Mouse (Mus musculus) fat pad, adult 2 months (tissue): ENCODE results near the gene Lsm4.

Source experiments
- DNase-seq: peaks from one replicate; pipeline ENCODE4 v3.0.0-alpha.2; 2011; ENCODE audit warnings: low read depth, low spot score; ENCODE audit errors: extremely low read depth

Gene Lsm4

DNA sequence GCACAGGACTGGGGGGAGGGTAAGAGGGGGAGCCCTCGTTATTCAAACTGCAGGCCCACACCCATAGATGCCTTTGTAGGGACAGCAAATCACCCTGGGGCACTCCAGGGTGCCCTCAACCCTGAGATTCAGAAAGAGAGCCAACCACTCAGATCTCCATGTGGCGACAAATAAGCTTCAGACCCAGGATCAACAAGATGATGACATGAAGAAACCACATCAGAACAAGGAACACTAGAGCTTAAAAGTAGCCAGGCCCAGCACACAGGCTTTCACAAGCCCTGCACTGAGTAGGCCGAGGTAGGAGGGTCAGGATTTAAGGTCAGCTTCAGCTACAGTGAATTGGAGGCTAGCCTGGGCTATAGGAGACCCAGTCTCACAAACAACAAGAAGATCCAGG, 24.1 kb upstream of the Lsm4 start:
- DNase-seq, result no peak

DNA sequence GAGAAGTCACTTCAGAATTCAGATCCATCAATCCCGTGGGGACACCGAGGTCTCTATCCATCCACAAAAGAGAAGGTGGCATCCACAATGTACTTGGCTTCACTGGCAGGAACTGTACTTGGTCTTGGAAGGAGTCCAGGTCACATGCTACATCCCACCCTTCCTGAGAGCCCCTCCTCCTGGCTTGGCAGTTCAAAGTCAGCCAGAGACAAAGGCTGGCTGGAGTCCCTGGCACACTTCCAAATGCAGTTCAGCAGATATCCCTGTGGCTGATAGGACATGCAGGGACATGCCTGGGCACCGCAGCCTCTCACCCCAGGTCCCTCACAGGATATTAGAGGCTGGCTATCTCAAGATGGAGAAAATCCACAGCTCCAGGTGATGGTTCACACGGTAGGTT, 23.7 kb upstream of the Lsm4 start:
- peak; percentile 79 for DNase-seq

DNA sequence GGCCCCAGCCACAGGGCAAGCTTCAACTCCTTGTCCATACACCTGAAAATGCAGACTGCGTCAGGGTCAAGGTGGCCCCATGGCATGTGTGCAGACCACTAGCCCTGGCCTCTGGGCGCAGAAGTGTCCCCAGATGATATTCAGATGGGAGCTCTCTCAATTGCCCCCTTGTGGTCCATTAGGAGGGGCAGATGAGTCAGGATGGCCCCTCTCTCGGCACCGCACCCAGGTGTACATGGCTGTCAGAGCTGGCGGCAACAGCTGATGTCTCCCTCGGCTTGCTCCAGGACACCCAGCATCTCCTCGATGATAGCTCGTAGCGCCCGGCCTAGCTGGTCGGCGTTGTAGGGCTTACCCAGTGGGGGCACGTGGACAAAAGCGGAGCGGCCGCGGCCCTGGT, 22.7 kb upstream of the Lsm4 start:
- no peak for DNase-seq

DNA sequence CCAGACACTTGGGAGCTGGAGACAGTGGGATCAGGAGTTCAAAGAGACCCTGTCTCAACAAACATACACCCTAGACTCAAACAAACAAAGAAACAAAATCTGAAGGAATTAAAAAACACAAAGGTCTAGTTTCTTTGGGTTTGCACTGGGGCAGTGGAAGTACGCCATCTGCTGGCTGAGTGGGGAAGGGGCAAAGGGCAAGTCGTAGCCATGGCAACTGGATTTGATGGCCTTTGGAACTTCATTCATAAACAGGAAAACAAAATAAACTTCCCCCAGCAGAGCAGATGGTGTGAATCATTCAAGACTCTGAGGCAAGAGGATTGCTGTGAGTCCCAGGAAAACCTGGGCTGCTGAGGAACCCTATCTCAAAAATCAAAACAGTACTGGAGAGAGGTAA, 19.8 kb upstream of the Lsm4 start:
- no peak for DNase-seq

DNA sequence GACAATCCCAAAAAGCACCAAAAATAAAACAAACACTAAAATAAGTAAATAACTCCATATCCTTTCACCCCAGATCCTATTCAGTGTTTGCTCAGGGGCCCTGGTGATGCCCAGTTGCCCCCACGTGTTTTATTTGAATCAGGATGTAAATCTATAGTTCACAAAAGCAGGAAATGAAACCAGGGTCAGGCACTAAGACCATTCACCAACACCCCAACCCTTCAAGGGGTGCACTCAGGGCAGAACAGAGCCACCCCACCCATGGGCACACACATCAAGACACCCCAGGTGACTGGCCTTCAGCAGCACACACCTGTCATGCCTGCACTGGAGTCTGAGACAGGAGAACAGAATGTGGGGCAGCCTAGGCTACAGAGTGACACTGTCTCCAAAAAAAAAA, 18.9 kb upstream of the Lsm4 start:
- DNase-seq, result no peak

DNA sequence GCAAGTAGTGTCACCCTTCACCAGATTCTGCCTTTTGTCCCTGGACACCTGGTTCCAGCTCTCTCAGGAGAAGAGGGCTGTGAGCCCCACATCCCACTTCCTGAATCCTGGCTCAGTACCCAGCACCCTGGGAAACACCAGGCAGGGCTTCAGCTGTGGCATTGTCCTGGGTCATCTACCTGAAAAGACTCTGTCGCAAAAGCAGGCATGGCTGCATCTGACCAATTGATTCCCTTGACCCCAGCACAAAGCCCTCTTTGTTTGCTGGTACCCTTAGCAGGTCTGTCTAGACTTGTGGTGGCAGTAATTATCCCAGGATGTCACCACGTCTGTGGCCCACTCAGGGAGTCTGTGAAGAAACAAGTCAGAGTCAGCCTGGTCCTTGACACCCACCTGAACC, 17.6 kb upstream of the Lsm4 start:
- no peak for DNase-seq

DNA sequence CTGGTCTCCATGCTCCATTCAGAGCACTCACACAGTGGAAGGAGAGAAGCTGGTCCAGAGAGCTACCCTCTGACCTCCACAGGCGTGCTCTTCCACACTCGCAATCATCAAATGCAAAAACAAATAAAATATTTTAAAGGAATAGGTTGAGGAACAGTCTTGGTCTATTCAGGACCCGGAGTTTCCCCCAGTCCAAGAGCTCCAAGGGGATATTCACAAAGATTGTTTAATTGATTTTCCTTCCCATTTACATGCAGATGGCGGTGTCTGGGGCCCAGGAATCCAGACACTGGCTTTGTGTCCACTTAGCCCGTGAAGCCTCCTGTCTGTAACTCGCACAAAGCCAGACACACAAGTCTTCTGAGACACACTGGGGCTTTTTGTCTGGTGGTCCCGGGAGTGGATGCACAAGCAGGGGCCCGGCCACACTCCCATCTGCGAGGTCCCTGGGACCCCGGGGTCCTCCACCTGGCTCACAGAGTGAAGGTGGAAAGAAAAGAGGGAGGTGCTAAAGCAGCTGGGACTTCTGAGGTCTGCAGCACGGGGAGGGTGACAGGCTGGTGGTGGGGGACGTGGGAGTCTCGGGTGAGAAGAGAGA, 16.8 kb upstream of the Lsm4 start:
- no peak for DNase-seq

DNA sequence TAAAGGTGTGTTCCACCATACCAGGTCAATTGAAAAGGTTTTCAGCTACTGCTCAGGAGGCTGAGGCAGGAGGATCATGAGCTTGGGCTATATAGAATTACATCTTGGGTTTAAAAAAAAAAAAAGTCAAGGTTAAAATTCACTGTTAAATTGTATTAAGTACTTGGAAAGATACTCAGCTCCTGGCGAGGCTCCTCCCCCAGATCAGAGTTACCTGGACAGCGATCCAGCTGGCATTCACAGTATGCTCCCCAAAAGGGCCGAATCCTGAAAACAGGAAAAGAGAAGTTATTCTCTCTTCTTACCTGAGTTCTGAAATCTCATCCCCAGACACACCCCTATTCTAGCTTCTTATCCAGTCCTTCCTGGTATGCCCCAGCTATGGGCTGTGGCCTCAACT, 15.8 kb upstream of the Lsm4 start:
- DNase-seq, result no peak

DNA sequence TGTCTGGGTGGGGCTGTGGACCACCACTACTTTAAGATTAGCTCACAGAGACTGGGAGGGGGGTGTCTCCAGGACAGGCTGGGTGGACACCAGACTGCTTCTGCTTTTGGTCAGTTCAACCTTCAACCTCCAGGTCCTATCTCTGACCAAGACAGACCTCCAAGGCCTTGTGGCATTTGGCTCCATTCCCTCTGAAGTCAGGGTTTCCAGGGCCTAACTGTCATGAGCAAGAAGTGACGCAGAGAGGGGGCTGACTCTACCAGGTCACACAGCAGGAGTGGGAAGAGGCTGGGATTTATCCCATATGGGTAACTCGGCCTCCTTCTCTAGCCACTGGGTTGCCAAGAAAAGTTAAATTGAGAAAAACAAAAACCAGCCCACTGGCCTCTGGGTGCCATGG, 15.3 kb upstream of the Lsm4 start:
- no peak for DNase-seq

DNA sequence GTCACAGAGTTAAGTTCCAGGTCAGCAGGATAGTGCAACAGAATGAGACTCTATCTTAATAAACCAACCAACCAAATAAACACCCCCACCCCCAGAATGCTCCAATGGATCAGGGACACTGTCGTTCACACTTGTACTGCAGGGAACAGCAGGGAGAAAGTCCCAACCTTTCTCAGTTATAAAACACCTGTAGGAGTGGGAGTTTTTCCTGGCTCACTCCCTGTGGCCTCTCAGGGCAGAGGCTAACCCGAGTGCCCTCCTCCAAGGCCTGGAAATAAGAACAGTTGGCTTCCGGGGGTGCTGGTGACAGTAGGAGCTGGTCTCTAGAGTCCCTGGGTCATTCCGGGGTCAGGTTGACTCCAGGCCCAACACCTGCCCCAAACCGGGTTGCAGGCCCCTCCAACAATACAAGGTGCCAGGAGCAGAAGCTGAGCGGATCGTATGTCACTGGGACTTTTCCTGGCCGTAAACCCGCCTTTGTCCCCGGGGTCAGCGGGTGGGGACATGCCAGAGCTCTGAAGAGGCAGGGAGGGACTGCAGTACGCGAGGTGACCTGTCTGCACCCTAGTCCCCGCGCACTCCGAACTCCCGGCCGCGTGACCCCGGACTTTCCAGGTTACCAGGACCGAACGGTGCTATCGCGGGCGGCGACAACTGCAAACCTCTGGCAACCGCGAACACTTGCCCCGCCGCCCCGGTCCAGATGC, 14.0 kb upstream of the Lsm4 start:
- DNase-seq, result no peak

DNA sequence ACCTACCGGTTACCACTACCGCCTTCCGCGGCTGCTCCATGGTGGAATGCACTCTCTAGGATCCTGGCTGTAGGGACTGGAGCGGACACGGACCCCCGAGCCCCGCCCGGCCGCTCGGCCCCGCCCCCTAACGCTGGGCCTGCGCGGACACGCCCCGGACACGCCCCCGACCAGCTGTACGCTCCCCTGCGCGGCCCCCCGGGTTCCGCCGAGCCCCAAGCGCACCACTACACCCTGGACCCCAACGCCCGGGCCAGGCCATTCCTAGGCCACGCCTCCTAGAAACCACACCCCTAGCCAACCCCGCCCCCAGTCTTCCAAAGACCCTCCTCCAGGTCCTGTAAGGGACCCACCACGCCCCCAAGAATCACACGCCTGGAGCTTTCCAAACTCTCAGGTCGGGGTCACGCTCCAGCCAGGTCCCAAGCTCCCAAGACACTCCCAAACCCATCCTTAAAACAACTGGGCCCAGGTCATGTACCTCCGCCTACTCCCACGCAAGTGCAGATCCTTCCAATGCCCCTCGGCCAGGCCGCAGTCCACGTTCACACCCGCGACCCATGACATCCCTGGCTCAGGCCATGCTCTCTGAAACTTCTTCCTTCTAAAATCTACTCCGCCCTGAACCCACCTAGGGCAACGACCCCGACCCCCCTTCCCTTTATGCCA, 13.3 kb upstream of the Lsm4 start:
- no peak for DNase-seq

DNA sequence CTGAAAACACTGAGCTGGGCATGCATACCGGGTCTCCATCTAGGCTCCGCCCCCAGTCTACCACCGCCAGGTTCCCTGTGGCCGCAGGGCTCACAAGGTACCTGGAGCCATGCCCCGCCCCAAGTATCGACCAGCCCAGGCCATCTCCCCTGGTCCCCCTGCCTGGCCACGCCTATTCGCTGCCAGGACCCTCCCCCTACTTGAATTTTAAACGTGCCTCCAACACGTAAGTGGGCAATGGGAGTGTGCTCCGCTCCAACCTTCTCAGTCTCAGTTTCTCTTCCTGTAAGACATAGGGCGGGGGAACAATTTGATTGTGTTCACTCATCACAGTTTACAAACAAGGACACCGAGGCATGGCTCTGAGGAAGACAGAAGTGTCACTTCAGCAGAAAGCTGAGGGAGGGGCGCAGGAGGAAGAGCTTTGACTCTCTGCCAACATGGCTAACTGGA, 12.7 kb upstream of the Lsm4 start, which contains the start of gene Pgpep1:
Pgpep1 (minus strand) TSS at position 116 of the 453 bp plus-strand sequence.
- no peak for DNase-seq

DNA sequence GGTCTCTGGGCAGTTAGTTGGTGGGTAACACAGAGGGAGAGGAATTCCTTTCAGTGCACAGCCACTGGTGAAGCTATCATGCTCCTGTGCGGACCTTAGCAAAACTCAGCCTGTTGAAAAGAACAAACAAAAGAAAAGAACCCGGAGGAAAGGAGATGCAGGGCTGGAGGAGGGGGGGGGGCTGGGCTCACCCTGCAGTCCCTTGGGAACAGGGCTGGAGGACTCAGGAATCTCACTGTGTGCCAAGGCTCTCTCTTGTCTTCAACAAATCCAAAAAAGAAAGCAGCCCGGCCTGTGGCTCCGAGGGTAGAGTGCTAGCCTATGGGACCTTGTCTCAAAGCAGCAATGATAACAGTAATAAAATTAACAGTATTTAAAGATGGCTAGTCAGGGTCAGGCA, 9.4 kb upstream of the Lsm4 start:
- DNase-seq, result no peak

DNA sequence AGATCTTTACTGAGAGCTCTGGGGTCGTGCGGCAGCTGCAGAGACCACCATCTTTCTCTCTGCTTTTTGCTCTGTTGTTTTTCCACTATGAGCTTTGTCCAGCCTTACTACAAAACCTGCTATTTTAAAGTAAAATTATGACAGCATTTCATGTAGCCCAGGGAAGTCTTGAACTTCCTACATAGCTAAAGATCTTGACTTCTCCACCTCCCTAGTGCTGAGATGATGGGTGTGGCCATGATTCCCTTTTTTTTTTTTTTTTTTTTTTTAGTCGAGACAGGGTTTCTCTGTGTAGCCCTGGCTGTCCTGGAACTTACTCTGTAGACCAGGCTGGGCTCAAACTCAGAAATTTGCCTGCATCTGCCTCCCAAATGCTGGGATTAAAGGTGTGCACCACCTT, 8.4 kb upstream of the Lsm4 start:
- no peak for DNase-seq

DNA sequence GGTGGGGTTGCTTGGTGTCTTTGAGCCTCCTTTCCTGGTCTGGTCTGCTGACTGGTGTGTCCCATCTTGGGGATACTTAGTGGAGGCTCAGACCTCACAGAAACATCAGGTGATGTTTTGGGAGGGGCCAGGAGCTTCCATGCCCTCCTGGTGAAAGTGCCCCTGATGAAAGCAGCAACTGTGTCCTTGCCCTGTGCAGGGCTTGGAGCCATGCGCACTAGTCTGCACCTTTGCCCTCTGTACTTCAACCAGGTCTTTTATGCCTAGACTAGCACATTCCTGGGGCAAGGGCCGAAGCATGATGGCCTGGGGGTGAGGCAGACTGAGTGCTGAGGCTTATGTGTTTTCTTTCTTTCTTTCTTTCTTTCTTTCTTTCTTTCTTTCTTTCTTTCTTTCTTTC, 7.4 kb upstream of the Lsm4 start:
- no peak for DNase-seq

DNA sequence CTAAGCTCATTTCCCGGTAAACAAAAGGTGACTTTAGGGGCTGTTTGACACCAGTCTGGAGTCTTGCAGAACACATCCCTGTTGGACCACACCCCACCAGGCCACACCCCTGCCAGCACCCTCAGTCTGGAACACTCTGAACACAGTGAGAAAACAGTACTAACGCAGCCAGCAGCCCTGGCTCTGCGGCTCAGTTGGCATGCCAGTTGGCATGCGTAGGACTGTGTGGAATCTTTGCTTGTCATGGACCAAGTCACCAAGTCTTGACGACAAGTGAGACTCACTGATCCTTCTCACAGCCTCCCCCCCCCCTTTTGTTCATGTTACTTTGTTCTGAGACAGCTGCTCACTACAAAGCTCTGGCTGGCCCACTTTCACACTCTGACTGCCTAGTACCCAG, 6.0 kb upstream of the Lsm4 start:
- no peak for DNase-seq

DNA sequence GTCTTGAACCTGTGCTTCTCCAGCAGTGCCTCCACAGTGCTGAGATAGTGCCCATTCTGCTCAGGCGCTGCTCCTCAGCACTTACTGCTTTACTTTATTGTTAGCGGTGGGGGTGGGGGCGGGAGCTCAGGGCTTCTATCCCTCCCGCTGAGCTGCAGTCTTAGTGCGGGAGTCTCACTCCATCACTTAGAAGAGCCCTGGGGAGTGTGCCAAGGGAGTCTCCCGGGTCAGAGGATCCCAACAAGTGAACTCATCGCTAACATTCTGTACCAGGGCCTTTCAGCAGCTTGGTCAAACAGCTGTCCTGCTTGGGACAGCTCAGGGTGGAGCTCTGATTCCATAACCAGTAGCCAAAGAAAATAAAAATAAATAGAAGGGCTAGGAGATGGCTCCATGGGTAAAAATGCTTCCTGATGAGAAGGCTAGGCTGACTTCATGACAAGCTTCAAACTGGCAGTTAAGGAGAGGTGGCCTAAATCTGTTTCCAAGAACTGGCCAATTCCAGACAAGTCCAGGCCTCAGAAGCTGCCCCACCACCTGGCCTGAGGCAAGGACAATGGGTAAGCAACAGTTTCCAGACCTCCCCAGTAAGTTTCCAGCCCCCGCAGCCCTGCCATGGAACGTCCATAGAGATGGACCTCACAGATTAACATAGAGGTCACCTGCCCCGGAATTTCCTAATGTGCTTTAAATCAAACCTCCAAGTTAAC, 1.3 kb upstream of the Lsm4 start:
- DNase-seq, result no peak

DNA sequence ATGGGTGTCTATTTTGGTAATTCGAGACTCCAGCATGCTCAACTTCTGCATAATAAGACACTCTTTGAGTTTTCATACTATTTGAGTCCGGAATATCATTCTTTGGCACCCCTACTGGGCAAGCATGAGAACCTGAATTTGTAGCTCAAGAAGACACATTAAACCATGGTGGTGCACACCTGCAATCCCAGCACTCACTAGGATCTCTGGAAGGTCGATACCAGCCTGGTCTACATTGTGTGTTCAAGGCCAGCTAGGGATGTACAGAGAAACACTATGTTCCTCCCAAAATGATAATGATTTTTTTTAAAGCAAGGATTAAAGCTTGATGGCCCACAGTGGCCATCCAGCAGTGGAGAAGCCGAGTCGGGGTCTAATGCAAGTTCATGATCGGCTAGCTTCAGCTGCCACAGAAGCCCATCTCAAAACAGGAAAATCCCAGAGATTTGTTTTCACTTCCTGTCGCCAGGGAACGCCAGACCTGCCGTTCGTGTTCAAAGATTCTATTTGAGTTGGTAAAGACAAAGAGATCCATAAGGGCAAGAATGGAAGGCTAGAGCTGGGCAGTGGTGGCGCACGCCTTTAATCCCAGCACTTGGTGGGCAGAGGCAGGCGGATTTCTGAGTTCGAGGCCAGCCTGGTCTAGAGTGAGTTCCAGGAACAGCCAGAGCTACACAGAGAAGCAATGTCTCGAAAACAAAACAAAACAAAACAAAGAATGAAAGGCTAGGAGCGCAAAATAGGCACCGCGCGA, 546 bp upstream of the Lsm4 start:
- no peak for DNase-seq

DNA sequence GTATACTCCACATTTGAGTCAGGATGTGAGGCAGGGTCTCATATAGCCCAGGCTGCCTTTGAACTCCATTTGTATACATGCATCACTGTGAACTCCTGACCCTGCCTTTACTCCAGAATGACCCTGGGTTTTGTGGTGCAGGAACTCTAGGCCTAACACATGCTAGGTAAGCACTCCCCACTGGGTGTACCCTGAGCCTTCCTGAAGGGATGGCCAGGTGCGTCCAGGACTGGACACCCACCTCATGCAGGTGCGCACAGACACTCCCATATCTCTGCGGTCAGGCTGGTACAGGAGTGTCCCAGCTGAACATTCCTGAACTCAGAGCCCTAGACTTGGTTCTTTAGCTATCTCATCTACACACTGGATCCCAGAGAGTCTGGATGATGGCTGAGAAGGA, 1.1 kb downstream of the Lsm4 start:
- DNase-seq, result no peak

DNA sequence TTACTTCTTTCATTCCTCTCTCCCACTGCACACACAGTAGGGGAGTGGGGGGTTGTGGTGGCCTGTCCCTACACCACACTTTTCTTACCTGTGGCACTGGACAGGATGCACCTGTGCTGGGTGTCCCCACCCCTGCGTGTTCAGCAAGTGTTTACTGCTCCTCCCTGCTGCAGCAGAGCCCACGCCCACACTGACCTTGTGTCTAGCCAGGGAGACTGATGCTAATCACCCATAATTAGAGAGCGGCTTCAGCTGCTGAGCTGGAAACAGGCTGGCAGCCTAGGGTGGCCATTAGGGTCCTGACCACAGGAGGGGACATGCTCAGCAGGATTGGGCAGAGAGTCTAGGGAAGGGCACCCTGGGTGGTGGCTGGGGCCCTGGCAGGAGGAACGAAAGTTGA, 1.7 kb downstream of the Lsm4 start:
- no peak for DNase-seq

DNA sequence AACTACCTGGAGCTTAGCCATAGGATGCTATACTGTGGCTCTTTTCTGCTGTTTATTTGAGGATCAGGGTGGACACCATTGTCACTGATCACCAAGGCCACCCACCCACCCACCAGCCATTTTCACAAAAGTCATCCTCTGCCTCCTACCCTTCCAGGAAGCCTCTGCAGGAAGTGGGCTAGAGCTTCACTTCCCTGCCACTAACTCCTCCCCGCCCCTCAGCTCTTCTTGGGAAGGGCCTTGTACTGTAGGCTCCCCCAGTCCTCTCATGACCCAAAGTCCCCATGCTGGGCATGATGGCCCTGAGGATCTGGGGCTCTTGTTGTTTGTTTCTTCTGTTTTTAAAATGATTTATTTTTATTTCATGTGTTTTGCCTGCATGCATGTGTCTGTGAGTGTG, 2.3 kb downstream of the Lsm4 start:
- DNase-seq, result no peak
